Mouse (Mus musculus): ENCODE measurements around the gene Lpcat2.

Gene Lpcat2

GRCm38 (mm10) chr8:92855171-92855894, at the start of gene Lpcat2:
TSS of gene Lpcat2 (plus strand) at chr8:92855339.
- DNase-seq (ENCODE audit: extremely low spot score, low read depth, low spot score), result no peak

GRCm38 (mm10) chr8:92812773-92813172, 42.4 kb upstream of the Lpcat2 start:
- no peak for DNase-seq (ENCODE audit: extremely low spot score, low read depth, low spot score)

GRCm38 (mm10) chr8:92815661-92816060, 39.5 kb upstream of the Lpcat2 start:
- DNase-seq (ENCODE audit: extremely low spot score, low read depth, low spot score), result no peak

GRCm38 (mm10) chr8:92817928-92818818, 37.0 kb upstream of the Lpcat2 start:
- peak; percentile 87 for DNase-seq (ENCODE audit: extremely low spot score, low read depth, low spot score)

- no peak for DNase-seq (ENCODE audit: extremely low spot score, low read depth, low spot score)
These were observed 34.0 kb upstream of the Lpcat2 start for GRCm38 (mm10) chr8:92821151-92821550.

- no peak for DNase-seq (ENCODE audit: extremely low spot score, low read depth, low spot score)
These were observed 32.8 kb upstream of the Lpcat2 start for GRCm38 (mm10) chr8:92822386-92822785.

GRCm38 (mm10) chr8:92825991-92826390, 29.1 kb upstream of the Lpcat2 start:
- DNase-seq (ENCODE audit: extremely low spot score, low read depth, low spot score), result no peak

GRCm38 (mm10) chr8:92827243-92828034, 27.7 kb upstream of the Lpcat2 start, which contains the start of gene Mmp2:
TSS of gene Mmp2 (plus strand) at chr8:92827291.
- peak; percentile 31 for DNase-seq (ENCODE audit: extremely low spot score, low read depth, low spot score)

- no peak for DNase-seq (ENCODE audit: extremely low spot score, low read depth, low spot score)
These were observed 26.8 kb upstream of the Lpcat2 start for GRCm38 (mm10) chr8:92828251-92828743.

GRCm38 (mm10) chr8:92834065-92834731, 20.9 kb upstream of the Lpcat2 start:
- no peak for DNase-seq (ENCODE audit: extremely low spot score, low read depth, low spot score)

- no peak for DNase-seq (ENCODE audit: extremely low spot score, low read depth, low spot score)
These were observed 20.2 kb upstream of the Lpcat2 start for GRCm38 (mm10) chr8:92834786-92835500.

GRCm38 (mm10) chr8:92835901-92836300, 19.2 kb upstream of the Lpcat2 start:
- no peak for DNase-seq (ENCODE audit: extremely low spot score, low read depth, low spot score)

GRCm38 (mm10) chr8:92838616-92839015, 16.5 kb upstream of the Lpcat2 start:
- no peak for DNase-seq (ENCODE audit: extremely low spot score, low read depth, low spot score)

GRCm38 (mm10) chr8:92839161-92839560, 16.0 kb upstream of the Lpcat2 start:
- DNase-seq (ENCODE audit: extremely low spot score, low read depth, low spot score), result no peak

GRCm38 (mm10) chr8:92839876-92840275, 15.3 kb upstream of the Lpcat2 start:
- DNase-seq (ENCODE audit: extremely low spot score, low read depth, low spot score), result no peak

- DNase-seq (ENCODE audit: extremely low spot score, low read depth, low spot score), result no peak
These were observed 8.5 kb upstream of the Lpcat2 start for GRCm38 (mm10) chr8:92846684-92847083.

- no peak for DNase-seq (ENCODE audit: extremely low spot score, low read depth, low spot score)
These were observed 7.8 kb upstream of the Lpcat2 start for GRCm38 (mm10) chr8:92847299-92847698.

GRCm38 (mm10) chr8:92849261-92849660, 5.9 kb upstream of the Lpcat2 start:
- DNase-seq (ENCODE audit: extremely low spot score, low read depth, low spot score), result no peak

GRCm38 (mm10) chr8:92850239-92850638, 4.9 kb upstream of the Lpcat2 start:
- no peak for DNase-seq (ENCODE audit: extremely low spot score, low read depth, low spot score)

GRCm38 (mm10) chr8:92851381-92851780, 3.8 kb upstream of the Lpcat2 start:
- DNase-seq (ENCODE audit: extremely low spot score, low read depth, low spot score), result no peak

Measured in hindlimb bud, embryonic 11.5 days (tissue).